Mouse (Mus musculus) liver, adult 2 months (tissue): ENCODE data around the gene Rorc.

ENCODE experiments used
- CTCF ChIP-seq: fragments of 200-500 bp; IDR thresholded peaks from 2 replicates; pipeline ENCODE4 v1.5.1; 2011; ENCODE audit warnings: low read depth, low read length, control low read depth
- POLR2A ChIP-seq: fragments of 200-500 bp; IDR thresholded peaks from 2 replicates; pipeline ENCODE4 v1.6.1; 2011; ENCODE audit warnings: low read length, control low read depth; ENCODE audit not compliant: insufficient read depth; ENCODE audit errors: extremely low read depth

GRCm38 (mm10) chr3:94348146-94348545 lies 24.4 kb upstream of the Rorc start:
- no peak for TF ChIP-seq CTCF
- no peak for TF ChIP-seq POLR2A
